Mouse (Mus musculus) right cerebral cortex, postnatal 4 days (tissue): ENCODE results near the gene Pds5a.

ENCODE experiments used
- DNase-seq: peaks from one replicate; pipeline ENCODE4 v3.0.0-alpha.2; 2022

The Pds5a gene

GRCm38 (mm10) chr5:65561125-65561893, 136.8 kb downstream of the Pds5a start:
- DNase-seq = no peak

GRCm38 (mm10) chr5:65557109-65557508, 141.0 kb downstream of the Pds5a start:
- no peak for DNase-seq
